Mouse (Mus musculus): Measurements from ENCODE around the gene Bahcc1.

The Bahcc1 gene

GRCm38 (mm10) chr11:120240941-120241890, 8.5 kb downstream of the Bahcc1 start:
- ATAC-seq (ENCODE audit: insufficient number of reproducible peaks, low FRiP score, low TSS enrichment) = no peak

- ATAC-seq (ENCODE audit: insufficient number of reproducible peaks, low FRiP score, low TSS enrichment) = no peak
Measured at GRCm38 (mm10) chr11:120241981-120242725, 9.4 kb downstream of the Bahcc1 start.

GRCm38 (mm10) chr11:120242726-120243530, 10.2 kb downstream of the Bahcc1 start:
- ATAC-seq (ENCODE audit: insufficient number of reproducible peaks, low FRiP score, low TSS enrichment) = no peak

- no peak for ATAC-seq (ENCODE audit: insufficient number of reproducible peaks, low FRiP score, low TSS enrichment)
Measured at GRCm38 (mm10) chr11:120243531-120243820, 10.7 kb downstream of the Bahcc1 start.

GRCm38 (mm10) chr11:120248160-120248793, 15.5 kb downstream of the Bahcc1 start:
- ATAC-seq (ENCODE audit: insufficient number of reproducible peaks, low FRiP score, low TSS enrichment) = no peak

- no peak for ATAC-seq (ENCODE audit: insufficient number of reproducible peaks, low FRiP score, low TSS enrichment)
Measured at GRCm38 (mm10) chr11:120248899-120249298, 16.2 kb downstream of the Bahcc1 start.

- ATAC-seq (ENCODE audit: insufficient number of reproducible peaks, low FRiP score, low TSS enrichment) = no peak
Measured at GRCm38 (mm10) chr11:120250991-120251949, 18.5 kb downstream of the Bahcc1 start.

GRCm38 (mm10) chr11:120251950-120252308, 19.2 kb downstream of the Bahcc1 start:
- ATAC-seq (ENCODE audit: insufficient number of reproducible peaks, low FRiP score, low TSS enrichment) = no peak

- ATAC-seq (ENCODE audit: insufficient number of reproducible peaks, low FRiP score, low TSS enrichment) = no peak
Measured at GRCm38 (mm10) chr11:120252398-120252797, 19.7 kb downstream of the Bahcc1 start.

- no peak for ATAC-seq (ENCODE audit: insufficient number of reproducible peaks, low FRiP score, low TSS enrichment)
Measured at GRCm38 (mm10) chr11:120252843-120253645, 20.3 kb downstream of the Bahcc1 start.

- no peak for ATAC-seq (ENCODE audit: insufficient number of reproducible peaks, low FRiP score, low TSS enrichment)
Measured at GRCm38 (mm10) chr11:120253646-120254315, 21.0 kb downstream of the Bahcc1 start.

GRCm38 (mm10) chr11:120254420-120254819, 21.7 kb downstream of the Bahcc1 start:
- ATAC-seq (ENCODE audit: insufficient number of reproducible peaks, low FRiP score, low TSS enrichment) = no peak

GRCm38 (mm10) chr11:120255038-120255437, 22.3 kb downstream of the Bahcc1 start:
- peak; percentile 64; the same call in 1 of the 2 replicates for ATAC-seq (ENCODE audit: insufficient number of reproducible peaks, low FRiP score, low TSS enrichment)

- no peak for ATAC-seq (ENCODE audit: insufficient number of reproducible peaks, low FRiP score, low TSS enrichment)
Measured at GRCm38 (mm10) chr11:120255499-120255898, 22.8 kb downstream of the Bahcc1 start.

- no peak for ATAC-seq (ENCODE audit: insufficient number of reproducible peaks, low FRiP score, low TSS enrichment)
Measured at GRCm38 (mm10) chr11:120256108-120256507, 23.4 kb downstream of the Bahcc1 start.

GRCm38 (mm10) chr11:120256543-120256942, 23.8 kb downstream of the Bahcc1 start:
- no peak for ATAC-seq (ENCODE audit: insufficient number of reproducible peaks, low FRiP score, low TSS enrichment)

- ATAC-seq (ENCODE audit: insufficient number of reproducible peaks, low FRiP score, low TSS enrichment) = no peak
Measured at GRCm38 (mm10) chr11:120256981-120257820, 24.5 kb downstream of the Bahcc1 start.

Data from cerebellum, adult (tissue).